Mouse (Mus musculus): ENCODE measurements around the gene Srsf4.

Srsf4 gene

GRCm38 (mm10) chr4:131874169-131874536 lies 736 bp downstream of the Srsf4 start:
- no peak for DNase-seq (ENCODE audit: low spot score)

- DNase-seq (ENCODE audit: low spot score): no peak
Measured at GRCm38 (mm10) chr4:131874567-131874966, 1.1 kb downstream of the Srsf4 start.

- no peak for DNase-seq (ENCODE audit: low spot score)
Measured at GRCm38 (mm10) chr4:131875242-131875641, 1.8 kb downstream of the Srsf4 start.

GRCm38 (mm10) chr4:131876836-131877235 lies 3.4 kb downstream of the Srsf4 start:
- no peak for DNase-seq (ENCODE audit: low spot score)

- DNase-seq (ENCODE audit: low spot score): no peak
Measured at GRCm38 (mm10) chr4:131879692-131880091, 6.3 kb downstream of the Srsf4 start.

GRCm38 (mm10) chr4:131881306-131881705 lies 7.9 kb downstream of the Srsf4 start:
- DNase-seq (ENCODE audit: low spot score): no peak

GRCm38 (mm10) chr4:131883571-131883970 lies 10.2 kb downstream of the Srsf4 start:
- no peak for DNase-seq (ENCODE audit: low spot score)

- DNase-seq (ENCODE audit: low spot score): no peak
Measured at GRCm38 (mm10) chr4:131885376-131885775, 12.0 kb downstream of the Srsf4 start.

GRCm38 (mm10) chr4:131888564-131888963 lies 15.1 kb downstream of the Srsf4 start:
- DNase-seq (ENCODE audit: low spot score): no peak

- no peak for DNase-seq (ENCODE audit: low spot score)
Measured at GRCm38 (mm10) chr4:131890692-131891091, 17.3 kb downstream of the Srsf4 start.

- DNase-seq (ENCODE audit: low spot score): no peak
Measured at GRCm38 (mm10) chr4:131897109-131897508, 23.7 kb downstream of the Srsf4 start.

- DNase-seq (ENCODE audit: low spot score): peak; percentile 68
Measured at GRCm38 (mm10) chr4:131897787-131898186, 24.4 kb downstream of the Srsf4 start.

GRCm38 (mm10) chr4:131898503-131899179 lies 25.2 kb downstream of the Srsf4 start:
- DNase-seq (ENCODE audit: low spot score): no peak

GRCm38 (mm10) chr4:131899180-131899554 lies 25.8 kb downstream of the Srsf4 start:
- DNase-seq (ENCODE audit: low spot score): no peak

GRCm38 (mm10) chr4:131901090-131901489 lies 27.7 kb downstream of the Srsf4 start:
- DNase-seq (ENCODE audit: low spot score): no peak

GRCm38 (mm10) chr4:131904478-131904877 lies 31.1 kb downstream of the Srsf4 start:
- DNase-seq (ENCODE audit: low spot score): peak; percentile 45

GRCm38 (mm10) chr4:131906423-131906822 lies 33.0 kb downstream of the Srsf4 start:
- DNase-seq (ENCODE audit: low spot score): no peak

GRCm38 (mm10) chr4:131907912-131908311 lies 34.5 kb downstream of the Srsf4 start:
- no peak for DNase-seq (ENCODE audit: low spot score)

GRCm38 (mm10) chr4:131910237-131910994 lies 37.0 kb downstream of the Srsf4 start:
- DNase-seq (ENCODE audit: low spot score): no peak

GRCm38 (mm10) chr4:131911521-131911920 lies 38.1 kb downstream of the Srsf4 start:
- DNase-seq (ENCODE audit: low spot score): no peak

GRCm38 (mm10) chr4:131913526-131913925 lies 40.1 kb downstream of the Srsf4 start:
- DNase-seq (ENCODE audit: low spot score): no peak

- DNase-seq (ENCODE audit: low spot score): no peak
Measured at GRCm38 (mm10) chr4:131914046-131914643, 40.7 kb downstream of the Srsf4 start.

GRCm38 (mm10) chr4:131914891-131915469 lies 41.6 kb downstream of the Srsf4 start:
- peak; percentile 53 for DNase-seq (ENCODE audit: low spot score)

All from yolk sac, embryonic 10.5 days (tissue).